Mouse (Mus musculus) A20 (cell line): ENCODE measurements around the gene Mbtps2.

ENCODE experiments used
- DNase-seq: peaks from one replicate; pipeline ENCODE4 v3.0.0-alpha.2; 2011; ENCODE audit warnings: low read depth, low spot score

Gene Mbtps2

GRCm38 (mm10) chrX:157501871-157502270 is 96.6 kb downstream of the Mbtps2 start:
- DNase-seq: no peak

GRCm38 (mm10) chrX:157500004-157500403 is 98.5 kb downstream of the Mbtps2 start:
- no peak for DNase-seq

GRCm38 (mm10) chrX:157493159-157493558 is 105.4 kb downstream of the Mbtps2 start:
- no peak for DNase-seq

GRCm38 (mm10) chrX:157491944-157492726 is 106.4 kb downstream of the Mbtps2 start, which contains the start of gene Sms:
Gene Sms (minus strand): TSS chrX:157492287.
- DNase-seq: peak; percentile 89

- peak; percentile 44 for DNase-seq
Measured at GRCm38 (mm10) chrX:157491145-157491935, 107.2 kb downstream of the Mbtps2 start.

GRCm38 (mm10) chrX:157490769-157491144 is 107.8 kb downstream of the Mbtps2 start:
- peak; percentile 33 for DNase-seq

- DNase-seq: peak; percentile 34
Measured at GRCm38 (mm10) chrX:157489871-157490721, 108.4 kb downstream of the Mbtps2 start.

GRCm38 (mm10) chrX:157488831-157489230 is 109.7 kb downstream of the Mbtps2 start:
- DNase-seq: no peak

- DNase-seq: no peak
Measured at GRCm38 (mm10) chrX:157486765-157487164, 111.8 kb downstream of the Mbtps2 start.
